Mouse (Mus musculus): ENCODE results near the gene 1110008L16Rik. TPM values are rescaled to one million over a fixed set of nuclear protein-coding genes. Genes with fewer than 3 reads are reported as not detected.
A peak's percentile ranks its signal among the peaks of the same experiment; 100 is the strongest.
"Not testable (repeated sequence)": the region's sequence is repeated elsewhere in the genome, so short reads cannot be mapped to it uniquely, and the experiment has no call there.

The 1110008L16Rik gene
- total RNA-seq, 2 experiments from 2014 or later = 7.1 to 8.7 TPM

- no peak for DNase-seq (ENCODE audit: low spot score in 2 of 2)
- intact Hi-C loops (cut with DNase I) = no loop called here
Measured at GRCm38 (mm10) chr12:55329351-55329750, 30.0 kb downstream of the 1110008L16Rik start.

- intact Hi-C loops (cut with DNase I) = no loop called here
Measured at GRCm38 (mm10) chr12:55333662-55334061, 34.3 kb downstream of the 1110008L16Rik start.

GRCm38 (mm10) chr12:55338490-55338889 lies 39.1 kb downstream of the 1110008L16Rik start:
- DNase-seq (ENCODE audit: low spot score in 2 of 2); intact Hi-C loops (cut with DNase I): not testable (repeated sequence)

More at GRCm38 (mm10) chr12:55333662-55334061, 34.3 kb downstream of the 1110008L16Rik start:
- no peak for DNase-seq (ENCODE audit: low spot score in 2 of 2)

GRCm38 (mm10) chr12:55343045-55343444 lies 43.7 kb downstream of the 1110008L16Rik start:
- DNase-seq (ENCODE audit: low spot score in 2 of 2); intact Hi-C loops (cut with DNase I): not testable (repeated sequence)

GRCm38 (mm10) chr12:55343998-55344397 lies 44.6 kb downstream of the 1110008L16Rik start:
- intact Hi-C loops (cut with DNase I) = no loop called here
- no peak for DNase-seq (ENCODE audit: low spot score in 2 of 2)

GRCm38 (mm10) chr12:55344583-55344982 lies 45.2 kb downstream of the 1110008L16Rik start:
- peak in 1 of 2 experiments; percentile 18 for DNase-seq (ENCODE audit: low spot score in 2 of 2)
- intact Hi-C loops (cut with DNase I) = no loop called here

- intact Hi-C loops (cut with DNase I) = loop anchor here (5.0 kb wide), 1 partner anchor 36 kb away; no protein-coding TSS in a partner anchor
- no peak for DNase-seq (ENCODE audit: low spot score in 2 of 2)
Measured at GRCm38 (mm10) chr12:55353423-55353822, 54.0 kb downstream of the 1110008L16Rik start.

GRCm38 (mm10) chr12:55354904-55355303 lies 55.5 kb downstream of the 1110008L16Rik start:
- DNase-seq (ENCODE audit: low spot score in 2 of 2) = peak; percentile 19 to 46
- intact Hi-C loops (cut with DNase I) = loop anchor here (2.0 to 5.0 kb wide), 2 partner anchors 38 to 144 kb away; no protein-coding TSS in a partner anchor

- intact Hi-C loops (cut with DNase I) = no loop called here
- no peak for DNase-seq (ENCODE audit: low spot score in 2 of 2)
Measured at GRCm38 (mm10) chr12:55357303-55357702, 57.9 kb downstream of the 1110008L16Rik start.

- intact Hi-C loops (cut with DNase I) = no loop called here
- no peak for DNase-seq (ENCODE audit: low spot score in 2 of 2)
Measured at GRCm38 (mm10) chr12:55360929-55361328, 61.6 kb downstream of the 1110008L16Rik start.

- intact Hi-C loops (cut with DNase I) = no loop called here
- no peak for DNase-seq (ENCODE audit: low spot score in 2 of 2)
Measured at GRCm38 (mm10) chr12:55365083-55365482, 65.7 kb downstream of the 1110008L16Rik start.

- no peak for DNase-seq (ENCODE audit: low spot score in 2 of 2)
- intact Hi-C loops (cut with DNase I) = loop anchor here (2.0 to 5.0 kb wide), 2 partner anchors 55 to 126 kb away; no protein-coding TSS in a partner anchor
Measured at GRCm38 (mm10) chr12:55372424-55373055, 73.2 kb downstream of the 1110008L16Rik start.

GRCm38 (mm10) chr12:55376956-55377609 lies 77.7 kb downstream of the 1110008L16Rik start:
- intact Hi-C loops (cut with DNase I) = no loop called here
- DNase-seq (ENCODE audit: low spot score in 2 of 2) = no peak

GRCm38 (mm10) chr12:55377610-55377980 lies 78.2 kb downstream of the 1110008L16Rik start:
- DNase-seq (ENCODE audit: low spot score in 2 of 2) = no peak
- intact Hi-C loops (cut with DNase I) = no loop called here

- intact Hi-C loops (cut with DNase I) = no loop called here
- no peak for DNase-seq (ENCODE audit: low spot score in 2 of 2)
Measured at GRCm38 (mm10) chr12:55384023-55384749, 84.8 kb downstream of the 1110008L16Rik start, which contains the start of gene Psma6. TSS of gene Psma6 (plus strand) at chr12:55384222.

GRCm38 (mm10) chr12:55384826-55385225 lies 85.4 kb downstream of the 1110008L16Rik start:
- intact Hi-C loops (cut with DNase I) = no loop called here
- DNase-seq (ENCODE audit: low spot score in 2 of 2) = no peak

GRCm38 (mm10) chr12:55385931-55386330 lies 86.6 kb downstream of the 1110008L16Rik start:
- DNase-seq (ENCODE audit: low spot score in 2 of 2) = peak; percentile 20 to 33
- intact Hi-C loops (cut with DNase I) = no loop called here

GRCm38 (mm10) chr12:55386456-55386855 lies 87.1 kb downstream of the 1110008L16Rik start:
- no peak for DNase-seq (ENCODE audit: low spot score in 2 of 2)
- intact Hi-C loops (cut with DNase I) = no loop called here

- DNase-seq (ENCODE audit: low spot score in 2 of 2) = no peak
- intact Hi-C loops (cut with DNase I) = no loop called here
Measured at GRCm38 (mm10) chr12:55387083-55387787, 87.9 kb downstream of the 1110008L16Rik start.
